Mouse (Mus musculus) cortical plate, adult 2 months (tissue): ENCODE data around the gene Ints14.

Experiments
- CTCF ChIP-seq: fragments of 200-500 bp; IDR thresholded peaks from 2 replicates; pipeline ENCODE4 v1.5.1; 2011; ENCODE audit warnings: mild to moderate bottlenecking, control low read depth, low read length; ENCODE audit not compliant: insufficient read depth; ENCODE audit errors: extremely low read depth
- POLR2A ChIP-seq: fragments of 200-500 bp; IDR thresholded peaks from 2 replicates; pipeline ENCODE4 v1.6.1; 2011; ENCODE audit warnings: mild to moderate bottlenecking, low read length, control low read depth; ENCODE audit not compliant: insufficient read depth; ENCODE audit errors: extremely low read depth

DNA sequence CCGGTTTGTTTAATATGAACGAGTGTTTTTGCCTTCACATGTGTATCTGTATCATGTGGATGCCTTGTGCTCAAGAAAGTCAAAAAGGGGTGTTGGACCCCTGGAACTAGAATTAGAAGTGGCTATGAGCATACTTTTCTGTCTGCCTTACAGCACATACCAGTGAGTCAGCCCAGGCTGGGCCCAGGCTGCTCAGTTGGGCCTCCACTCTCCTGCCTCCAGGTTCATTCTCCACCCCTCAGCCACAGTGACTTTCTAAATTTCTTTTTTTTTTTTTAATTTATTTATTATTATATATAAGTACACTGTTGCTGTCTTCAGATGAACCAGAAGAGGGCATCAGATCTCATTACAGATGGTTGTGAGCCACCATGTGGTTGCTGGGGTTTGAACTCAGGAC, 20.9 kb upstream of the Ints14 start:
- TF ChIP-seq CTCF (no peak), POLR2A (no peak)
